Mouse (Mus musculus) brown adipose tissue, adult 24 weeks (tissue): ENCODE data around the gene Mettl24. TPM values are rescaled to one million over a fixed set of nuclear protein-coding genes. Genes with fewer than 3 reads are reported as not detected.

Source experiments
- H3K27ac ChIP-seq: fragments of 200-500 bp; replicated peaks from 2 replicates; pipeline ENCODE4 v1.5.1; 2012; ENCODE audit warnings: low read depth, mild to moderate bottlenecking, low read length
- H3K4me1 ChIP-seq: fragments of 200-500 bp; 2 replicates; pipeline ENCODE4 v1.6.1; 2012; ENCODE audit warnings: low read length, mixed read lengths; ENCODE audit not compliant: control insufficient read depth, insufficient read depth, insufficient read length
- H3K4me3 ChIP-seq: fragments of 200-500 bp; 2 replicates; pipeline ENCODE4 v1.5.1; 2012; ENCODE audit warnings: low read depth, mild to moderate bottlenecking, low read length, moderate library complexity; ENCODE audit not compliant: insufficient read depth
- polyA plus RNA-seq: library from polyadenylated mRNA; stranded (reverse); fragments of >200 nt; gene quantifications from 2 replicates; pipeline ENCODE4 v1.2.4, GENCODE M21; 2012; ENCODE audit not compliant: missing spikeins, insufficient read depth, insufficient read length

Gene Mettl24
- polyA plus RNA-seq, 1 experiment: 1.1 TPM

- Histone ChIP-seq H3K4me1 (no peaks in the 10 kb centered on the region), H3K4me3 (no peak overlapping the region), H3K27ac (no peak overlapping the region)
Measured at GRCm38 (mm10) chr10:40844546-40844945, 161.5 kb downstream of the Mettl24 start.

GRCm38 (mm10) chr10:40845626-40846025, 162.5 kb downstream of the Mettl24 start:
- Histone ChIP-seq H3K4me3 (no peak overlapping the region), H3K4me1 (no peaks in the 10 kb centered on the region), H3K27ac (no peak overlapping the region)

GRCm38 (mm10) chr10:40847176-40847874, 164.2 kb downstream of the Mettl24 start:
- H3K4me1 ChIP-seq: no peaks in the 10 kb centered on the region
- H3K4me3 ChIP-seq: no peak overlapping the region
- H3K27ac ChIP-seq: no peak overlapping the region

DNA sequence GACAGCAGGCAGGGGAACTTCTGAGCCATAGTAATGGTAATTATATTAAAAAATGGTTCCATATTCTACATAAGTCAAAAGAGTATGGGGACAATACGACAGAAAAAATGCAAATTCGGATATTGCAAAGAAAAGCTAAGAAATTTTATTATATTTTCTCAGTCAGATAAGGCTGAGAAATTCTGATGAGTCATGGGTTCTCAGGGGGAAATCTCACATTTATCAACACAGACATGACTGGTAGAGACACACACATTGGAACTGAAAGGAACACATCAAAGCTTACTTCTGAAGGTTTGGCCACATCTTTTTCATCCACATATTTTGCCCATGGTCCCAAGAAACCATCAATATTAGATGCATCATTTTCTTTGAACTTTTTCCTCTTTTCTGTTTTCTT, 167.6 kb downstream of the Mettl24 start:
- no peak overlapping the region for H3K4me3 ChIP-seq
- no peak overlapping the region for H3K27ac ChIP-seq
- H3K4me1 ChIP-seq: no peaks in the 10 kb centered on the region

DNA sequence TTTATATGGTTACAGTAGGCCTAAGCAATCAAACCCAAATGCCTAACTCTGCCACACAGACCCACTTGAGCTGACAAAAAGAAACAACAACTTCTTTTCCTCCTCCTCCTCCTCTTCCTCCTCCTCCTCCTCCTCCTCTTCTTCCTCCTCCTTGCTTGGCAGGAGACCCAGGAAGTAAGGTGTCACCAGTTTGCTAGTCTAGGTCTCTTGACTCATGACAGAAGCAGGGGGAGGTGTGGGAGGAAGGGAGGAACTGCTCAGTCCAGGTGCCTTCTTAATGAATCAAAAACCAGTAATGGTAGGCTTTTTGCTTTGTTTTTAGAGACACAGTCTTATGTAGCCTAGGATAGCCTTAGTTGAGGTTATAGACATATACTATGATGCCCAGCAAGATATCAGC, 168.1 kb downstream of the Mettl24 start:
- no peak overlapping the region for H3K27ac ChIP-seq
- no peaks in the 10 kb centered on the region for H3K4me1 ChIP-seq
- H3K4me3 ChIP-seq: no peak overlapping the region

DNA sequence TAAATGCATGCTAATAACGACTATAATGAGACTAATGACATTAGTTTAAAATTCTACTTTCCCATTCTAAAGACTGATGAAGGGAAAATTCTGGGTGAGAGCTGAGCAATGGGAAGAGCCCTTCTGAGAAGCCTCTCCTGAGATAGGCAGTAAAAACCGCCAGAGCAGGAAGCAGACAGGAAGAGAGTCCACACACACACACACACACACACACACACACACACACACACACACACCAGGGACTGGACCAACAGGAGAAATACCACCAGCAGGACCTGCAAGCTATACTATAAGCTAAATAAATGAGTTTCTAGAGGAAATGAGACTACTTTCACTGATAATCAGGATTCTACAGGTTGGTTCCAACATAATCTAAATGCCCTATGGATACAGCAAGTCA, 172.5 kb downstream of the Mettl24 start:
- Histone ChIP-seq H3K4me3 (no peak overlapping the region), H3K4me1 (no peaks in the 10 kb centered on the region), H3K27ac (no peak overlapping the region)

DNA sequence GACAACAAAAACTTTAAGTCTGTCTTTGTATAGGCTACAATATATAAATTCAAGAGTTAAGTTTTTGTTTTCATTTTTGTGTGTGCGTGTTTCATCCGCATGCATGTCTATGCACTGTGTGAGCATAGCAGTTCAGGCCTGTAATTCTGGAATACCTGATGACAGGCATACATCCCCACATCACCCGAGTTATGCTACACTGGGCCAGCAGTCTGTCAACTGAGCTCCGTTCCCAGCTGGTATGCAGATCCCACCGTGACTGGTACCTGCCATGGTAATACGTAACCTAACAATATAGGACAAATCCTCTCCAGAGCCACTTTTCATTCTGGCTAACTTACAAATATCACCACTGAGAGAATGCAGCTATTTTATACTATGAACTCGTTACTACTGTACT, 173.6 kb downstream of the Mettl24 start:
- H3K4me3 ChIP-seq: no peak overlapping the region
- H3K27ac ChIP-seq: no peak overlapping the region
- no peaks in the 10 kb centered on the region for H3K4me1 ChIP-seq

DNA sequence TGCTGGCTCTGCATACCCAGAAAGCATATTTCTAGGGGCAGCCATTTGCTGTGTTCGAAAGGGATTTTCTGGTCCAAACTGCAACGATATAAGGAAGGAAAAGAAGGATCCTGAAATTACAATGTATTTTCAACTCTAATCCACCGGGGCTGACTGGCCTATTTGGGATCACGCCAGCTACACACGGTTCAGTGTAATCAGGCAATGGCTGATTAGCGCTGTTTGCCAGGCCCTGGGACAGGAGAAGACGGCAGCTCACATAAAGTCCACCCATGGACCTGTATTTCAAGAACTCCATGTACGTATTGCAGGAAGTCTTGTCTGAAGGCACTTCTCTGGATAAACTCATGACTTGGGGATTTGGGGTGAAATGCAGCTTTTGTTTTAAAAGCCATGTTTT, 174.5 kb downstream of the Mettl24 start:
- Histone ChIP-seq H3K4me1 (no peaks in the 10 kb centered on the region), H3K4me3 (no peak overlapping the region), H3K27ac (no peak overlapping the region)

Other genes with a start within 250 kb of the Mettl24 start
- not detected in 2 replicates for gene Slc22a16, start 112.9 kb upstream of the Mettl24 start, polyA plus RNA-seq
- 56.4 and 60.0 TPM in 2 replicates for gene Ddo, start 53.3 kb upstream of the Mettl24 start, polyA plus RNA-seq
- 12.2 and 13.7 TPM in 2 replicates for gene Cdc40, start 200.0 kb downstream of the Mettl24 start, polyA plus RNA-seq
- 0.40 TPM in 1 of 2 replicates, not detected in the other for gene Wasf1, start 200.2 kb downstream of the Mettl24 start, polyA plus RNA-seq